18 mouse cellular contexts compared by ENCODE assay signal in the genomic region with DNA sequence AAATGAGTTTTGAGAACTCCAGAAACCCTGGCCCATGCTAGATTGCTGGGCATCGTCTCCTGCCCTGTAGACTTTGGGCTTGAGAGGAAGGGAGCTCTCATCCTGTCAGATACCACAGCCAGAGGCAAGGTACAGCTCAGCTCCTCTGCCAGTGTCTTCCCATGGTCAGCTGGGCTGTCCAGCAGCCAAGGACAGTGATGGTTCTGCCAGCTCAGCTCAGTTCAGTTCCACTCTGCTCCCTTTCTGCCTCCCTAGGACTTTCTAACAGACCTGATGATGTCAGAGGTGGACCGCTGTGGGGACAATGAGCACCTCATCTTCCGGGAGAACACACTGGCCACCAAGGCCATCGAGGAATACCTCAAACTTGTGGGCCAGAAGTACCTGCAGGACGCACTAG.
DNase-seq lines count a peak whose midpoint lies in the region; TF ChIP-seq lines count a peak whose summit lies in the region.
"Had no signal": no experiment of that assay in that cellular context is flagged by ENCODE, and none has a peak within 500 bp of the region (broad histone marks: within the 10 kb centered on the region; RNA-seq: fewer than 3 reads in every experiment).

No protein-coding gene starts in this region.

- H3K36me3 ChIP-seq in heart, adult 2 months (ENCODE audit: control insufficient read depth, insufficient read depth, low read length), result peaks cover 4% of the 10 kb centered on the region; the same call in 1 of the 2 replicates

- 89% methylated on average over 5 of the region's 5 CpGs for WGBS in heart, adult 2 months

- peak; percentile 74 for DNase-seq in adrenal gland, adult 2 months
- no peak for DNase-seq in adrenal gland, postnatal 4 days (ENCODE audit: low spot score in 2 of 2)
- peak; percentile 48 for DNase-seq in adrenal gland, postnatal 25 days
- DNase-seq in adrenal gland, adult 8-10 months, result no peak
- DNase-seq in gastrocnemius, adult 2 months, result peak; percentile 65
- no peak for DNase-seq in gastrocnemius, postnatal 36 days
- peak; percentile 66 to 71 for DNase-seq in adrenal gland, postnatal 36 days
- DNase-seq in heart, adult 2 months, result no peak
- DNase-seq: cerebellum, adult 11-12 months; cerebellum, adult 2 months; cerebellum, adult 9-10 months; cerebellum, postnatal 10 days; cerebellum, postnatal 25 days; forebrain, postnatal 0 days had no signal

- TF ChIP-seq POLR2A in heart, adult 2 months (IDR thresholded peaks at IDR 0.05; ENCODE audit: insufficient read depth, low read depth, low read length), result no peak

- H3K4me1 ChIP-seq in heart, adult 2 months (ENCODE audit: control insufficient read depth, insufficient read depth, low read length), result peaks cover 22% of the 10 kb centered on the region
- H3K4me1 ChIP-seq: embryonic facial prominence, embryonic 10.5 days; forebrain, embryonic 15.5 days had no signal

- H3K27ac ChIP-seq in gastrocnemius, adult 2 months, result 0 out of 2 replicates have a peak overlapping the region, but pooled peaks have one; percentile 3
- H3K27ac ChIP-seq in heart, adult 2 months, result no peak overlapping the region
- H3K27ac ChIP-seq: embryonic facial prominence, embryonic 10.5 days; embryonic facial prominence, embryonic 12.5 days; forebrain, embryonic 13.5 days; forebrain, embryonic 15.5 days had no signal

- no peak for TF ChIP-seq CTCF in gastrocnemius, adult 2 months (IDR thresholded peaks at IDR 0.05)
- TF ChIP-seq CTCF in heart, adult 2 months (IDR thresholded peaks at IDR 0.05), result no peak

- no peak overlapping the region for H3K9ac ChIP-seq in heart, adult 2 months (ENCODE audit: low read depth, low read length)
- H3K9ac ChIP-seq: embryonic facial prominence, embryonic 12.5 days; forebrain, embryonic 13.5 days; forebrain, embryonic 15.5 days; forebrain, postnatal 0 days had no signal

- H3K27me3 ChIP-seq in heart, adult 2 months (ENCODE audit: control insufficient read depth, insufficient read depth, low read length), result no peaks in the 10 kb centered on the region
- H3K27me3 ChIP-seq: embryonic facial prominence, embryonic 12.5 days; forebrain, embryonic 13.5 days; forebrain, embryonic 15.5 days had no signal

- no peak for TF ChIP-seq EP300 in heart, adult 2 months (IDR thresholded peaks at IDR 0.05; ENCODE audit: insufficient read depth, low read depth, low read length)

- no peak overlapping the region for H3K4me3 ChIP-seq in gastrocnemius, adult 2 months
- H3K4me3 ChIP-seq in heart, adult 2 months, result no peak overlapping the region
- H3K4me3 ChIP-seq: embryonic facial prominence, embryonic 10.5 days; embryonic facial prominence, embryonic 12.5 days; forebrain, embryonic 13.5 days; forebrain, embryonic 15.5 days had no signal

- intact Hi-C loops in gastrocnemius, adult 2 months (cut with DNase I), result no loop called here
- intact Hi-C loops in gastrocnemius, postnatal 36 days (cut with DNase I), result no loop called here
- intact Hi-C loops in heart, adult 2 months (cut with DNase I), result no loop called here

- H3K79me2 ChIP-seq in heart, adult 2 months (replicated peaks; ENCODE audit: control insufficient read depth, insufficient read depth, low read length), result 0 out of 2 replicates have a peak, but pooled peaks cover 3% of the 10 kb centered on the region

Comparison
In these comparisons a context has a peak if more than half of its experiments do, and no peak if none do; other contexts are left out.
1. DNase-seq: peak in adrenal gland, adult 2 months (single experiment), adrenal gland, postnatal 25 days (single experiment), gastrocnemius, adult 2 months (single experiment) and adrenal gland, postnatal 36 days (2 of 2); none in adrenal gland, postnatal 4 days (0 of 2), adrenal gland, adult 8-10 months (single experiment), gastrocnemius, postnatal 36 days (0 of 2) and heart, adult 2 months (0 of 2).